Mouse (Mus musculus) adrenal gland (tissue): ENCODE data around the gene Wdr19.
"Not testable (repeated sequence)": the region's sequence is repeated elsewhere in the genome, so short reads cannot be mapped to it uniquely, and the experiment has no call there.

ENCODE experiments used
- intact Hi-C: fragments of 180-260 bp; cut with DNase I; formaldehyde crosslinking; loops from one replicate; pipeline ENCODE4 v1.15.1; 2025

The Wdr19 gene

GRCm38 (mm10) chr5:65182268-65182667 is 17.2 kb upstream of the Wdr19 start:
- intact Hi-C loops, result no loop called here

- intact Hi-C loops, result no loop called here
Observed at GRCm38 (mm10) chr5:65191601-65192000, 7.9 kb upstream of the Wdr19 start.

- intact Hi-C loops, result no loop called here
Observed at GRCm38 (mm10) chr5:65194441-65194840, 5.1 kb upstream of the Wdr19 start.

- intact Hi-C loops, result no loop called here
Observed at GRCm38 (mm10) chr5:65204726-65205125, 5.2 kb downstream of the Wdr19 start.

- intact Hi-C loops, result loop anchor here (2.0 to 10.0 kb wide), 2 partner anchors 211 to 329 kb away; no protein-coding TSS in a partner anchor
Observed at GRCm38 (mm10) chr5:65213321-65213720, 13.8 kb downstream of the Wdr19 start.

GRCm38 (mm10) chr5:65217305-65218269 is 18.1 kb downstream of the Wdr19 start:
- intact Hi-C loops, result loop anchor here (10.0 kb wide), 1 partner anchor 333 kb away; no protein-coding TSS in a partner anchor

GRCm38 (mm10) chr5:65221037-65221436 is 21.5 kb downstream of the Wdr19 start:
- intact Hi-C loops, result no loop called here

- intact Hi-C loops, result no loop called here
Observed at GRCm38 (mm10) chr5:65224056-65224455, 24.6 kb downstream of the Wdr19 start.

GRCm38 (mm10) chr5:65231289-65232003 is 31.9 kb downstream of the Wdr19 start:
- intact Hi-C loops, result no loop called here

- intact Hi-C loops, result loop anchor here (10.0 kb wide), 2 partner anchors 238 to 358 kb away; no protein-coding TSS in a partner anchor
Observed at GRCm38 (mm10) chr5:65242740-65243139, 43.2 kb downstream of the Wdr19 start.

- intact Hi-C loops, result loop anchor here (10.0 kb wide), 2 partner anchors 242 to 362 kb away; no protein-coding TSS in a partner anchor
Observed at GRCm38 (mm10) chr5:65247296-65247695, 47.8 kb downstream of the Wdr19 start.

GRCm38 (mm10) chr5:65250185-65250855 is 50.8 kb downstream of the Wdr19 start:
- intact Hi-C loops, result no loop called here

- intact Hi-C loops, result no loop called here
Observed at GRCm38 (mm10) chr5:65257910-65258505, 58.5 kb downstream of the Wdr19 start.

- intact Hi-C loops, result no loop called here
Observed at GRCm38 (mm10) chr5:65273966-65274365, 74.5 kb downstream of the Wdr19 start.

GRCm38 (mm10) chr5:65279133-65279651 is 79.7 kb downstream of the Wdr19 start:
- intact Hi-C loops, result no loop called here

GRCm38 (mm10) chr5:65281216-65281615 is 81.7 kb downstream of the Wdr19 start:
- intact Hi-C loops, result no loop called here

- intact Hi-C loops, result no loop called here
Observed at GRCm38 (mm10) chr5:65284171-65284570, 84.7 kb downstream of the Wdr19 start.

GRCm38 (mm10) chr5:65287751-65288701 is 88.5 kb downstream of the Wdr19 start:
- intact Hi-C loops, result no loop called here

GRCm38 (mm10) chr5:65289009-65289408 is 89.5 kb downstream of the Wdr19 start:
- intact Hi-C loops, result not testable (repeated sequence)
